Mouse (Mus musculus) layer of hippocampus, postnatal 36 days (tissue): Measurements from ENCODE around the gene Cel. TPM values are rescaled to one million over a fixed set of nuclear protein-coding genes. Genes with fewer than 3 reads are reported as not detected.
"Not testable (repeated sequence)": the region's sequence is repeated elsewhere in the genome, so short reads cannot be mapped to it uniquely, and the experiment has no call there.

Source experiments
- DNase-seq, 2 experiments: peaks; one replicate each; pipeline ENCODE4 v3.0.0; 2022
- microRNA-seq, 2 experiments: library from miRNA; unstranded; fragments of <30 nt; microRNA quantifications; one replicate each; pipeline ENCODE4 v1.2.0; 2021
- total RNA-seq, 2 experiments: library from RNA; stranded (reverse); gene quantifications; 2 replicates each; pipeline ENCODE4 v1.2.3; 2021

Cel gene
- total RNA-seq, 2 experiments from 2014 or later = not detected

- DNase-seq = peak in 1 of 2 experiments; percentile 45
Measured at GRCm38 (mm10) chr2:28518231-28518630, 45.0 kb downstream of the Cel start.

GRCm38 (mm10) chr2:28517206-28517909 lies 45.8 kb downstream of the Cel start:
- DNase-seq = peak in 1 of 2 experiments; percentile 46

GRCm38 (mm10) chr2:28514489-28514888 lies 48.7 kb downstream of the Cel start:
- peak; percentile 81 to 85 for DNase-seq

- DNase-seq = peak in 1 of 2 experiments; percentile 40
Measured at GRCm38 (mm10) chr2:28513431-28514370, 49.5 kb downstream of the Cel start.

- DNase-seq = peak in 1 of 2 experiments; percentile 46
Measured at GRCm38 (mm10) chr2:28512798-28513401, 50.3 kb downstream of the Cel start, which contains the start of gene Ralgds. Gene Ralgds, plus strand, starts transcription at chr2:28513125.

GRCm38 (mm10) chr2:28511600-28511999 lies 51.6 kb downstream of the Cel start:
- not testable (repeated sequence) for DNase-seq

- DNase-seq = no peak
Measured at GRCm38 (mm10) chr2:28506291-28506690, 56.9 kb downstream of the Cel start.

GRCm38 (mm10) chr2:28505795-28506194 lies 57.4 kb downstream of the Cel start, which contains the start of gene Gm10134:
Gene Gm10134, plus strand, starts transcription at chr2:28506095.
- DNase-seq = no peak

Small RNAs within 50 kb of the gene (microRNA-seq; reads per million reads assigned to microRNA genes)
- gene Gm22824 = 0 reads per million in 2 experiments

Other genes with a start within 250 kb of the Cel start
- gene Ppp1r26, start 116.6 kb downstream of the Cel start, total RNA-seq = 10 to 100 TPM; 14.5 to 18.0 TPM
- gene 1700007K13Rik, start 97.1 kb downstream of the Cel start, total RNA-seq = 1 to 10 TPM; 2.8 to 3.6 TPM
- gene Mrps2, start 95.3 kb downstream of the Cel start, total RNA-seq = 10 to 100 TPM; 34.6 to 36.3 TPM
- gene Gbgt1, start 66.5 kb downstream of the Cel start, total RNA-seq = 1 to 10 TPM; 1.2 to 1.8 TPM
- gene Gm10134, start 57.3 kb downstream of the Cel start, total RNA-seq = 1 to 10 TPM in 1 of 2 experiments, not detected in 1; 1.9 TPM
- 100 to 1,000 TPM; 123 to 128 TPM for gene Ralgds, start 50.3 kb downstream of the Cel start, total RNA-seq
- 10 to 100 TPM; 17.4 to 18.9 TPM for gene Gtf3c5, start 20.3 kb upstream of the Cel start, total RNA-seq
- not detected for gene Gfi1b, start 58.6 kb upstream of the Cel start, total RNA-seq
- 10 to 100 TPM; 41.8 to 44.5 TPM for gene Tsc1, start 77.8 kb upstream of the Cel start, total RNA-seq
- not detected for gene Spaca9, start 136.3 kb upstream of the Cel start, total RNA-seq
- 1 to 10 TPM; 1.0 to 1.7 TPM for gene Ak8, start 136.8 kb upstream of the Cel start, total RNA-seq